Mouse (Mus musculus): ENCODE data around the gene Hist1h4m.

GRCm38 (mm10) chr13:21861608-21862007 is 50.1 kb downstream of the Hist1h4m start:
- TF ChIP-seq CTCF (IDR thresholded peaks at IDR 0.05; ENCODE audit: control insufficient read depth, insufficient read depth, insufficient replicate concordance, low read depth, low read length) (no peak), POLR2A (IDR thresholded peaks at IDR 0.05; ENCODE audit: control insufficient read depth, low read depth, low read length) (peak; percentile 80; the same call in 1 of the 2 replicates)

Data from testis, adult 2 months (tissue).